Comparison of ENCODE assay signal across 17 mouse cellular contexts in genomic region chr5:143687589-143687988, GRCm38 (mm10).
"Had no signal": no experiment of that assay in that cellular context is flagged by ENCODE, and none has a peak within 500 bp of the region (broad histone marks: within the 10 kb centered on the region; RNA-seq: fewer than 3 reads in every experiment).

No protein-coding gene starts in this region.

- H3K27ac ChIP-seq: lung, embryonic 15.5 days; macrophage; midbrain, embryonic 13.5 days; midbrain, embryonic 15.5 days; neural tube, embryonic 12.5 days; stomach, embryonic 15.5 days; stomach, postnatal 0 days had no signal

- DNase-seq: liver, postnatal 0 days; lung, adult 2 months; lung, postnatal 14 days; lung, postnatal 36 days; right cerebral cortex, postnatal 14 days; thymus, adult 2 months; thymus, postnatal 25 days; thymus, postnatal 4 days had no signal

- H3K4me3 ChIP-seq: lung, embryonic 15.5 days; megakaryocyte, embryonic 14.5 days; midbrain, embryonic 13.5 days; midbrain, embryonic 15.5 days; neural tube, embryonic 12.5 days; stomach, embryonic 15.5 days had no signal

- ATAC-seq: liver, postnatal 0 days; lung, postnatal 0 days; midbrain, embryonic 13.5 days; midbrain, embryonic 15.5 days had no signal
